Mouse (Mus musculus): Measurements from ENCODE around the gene Trim2.

Trim2 gene

GRCm38 (mm10) chr3:84283524-84283923 is 23.2 kb downstream of the Trim2 start:
- DNase-seq: no peak

- DNase-seq: no peak
Observed at GRCm38 (mm10) chr3:84281936-84282371, 24.7 kb downstream of the Trim2 start.

DNA sequence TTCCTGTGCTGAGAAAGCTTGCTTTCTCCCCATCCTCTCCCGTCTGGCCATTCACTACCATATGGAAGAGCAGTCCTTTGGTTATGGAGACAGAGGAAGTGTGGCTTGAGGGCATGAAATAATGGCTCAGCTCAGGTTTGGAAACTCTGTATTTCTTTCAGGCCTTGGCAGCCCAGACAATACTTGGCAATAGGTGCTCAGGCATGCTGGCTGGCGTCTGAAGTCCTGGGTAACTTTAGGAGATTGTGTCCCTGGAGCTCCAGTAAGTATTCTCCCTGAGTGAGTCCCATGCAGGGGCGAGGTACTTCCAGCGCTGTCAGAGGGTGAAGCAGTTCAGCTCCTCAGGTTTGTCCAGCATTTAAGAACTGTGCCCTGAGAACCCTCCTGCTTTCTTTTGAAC is 27.9 kb downstream of the Trim2 start:
- DNase-seq: no peak

GRCm38 (mm10) chr3:84275124-84275523 is 31.6 kb downstream of the Trim2 start:
- DNase-seq: no peak

GRCm38 (mm10) chr3:84272293-84273015 is 34.2 kb downstream of the Trim2 start:
- DNase-seq: no peak

DNA sequence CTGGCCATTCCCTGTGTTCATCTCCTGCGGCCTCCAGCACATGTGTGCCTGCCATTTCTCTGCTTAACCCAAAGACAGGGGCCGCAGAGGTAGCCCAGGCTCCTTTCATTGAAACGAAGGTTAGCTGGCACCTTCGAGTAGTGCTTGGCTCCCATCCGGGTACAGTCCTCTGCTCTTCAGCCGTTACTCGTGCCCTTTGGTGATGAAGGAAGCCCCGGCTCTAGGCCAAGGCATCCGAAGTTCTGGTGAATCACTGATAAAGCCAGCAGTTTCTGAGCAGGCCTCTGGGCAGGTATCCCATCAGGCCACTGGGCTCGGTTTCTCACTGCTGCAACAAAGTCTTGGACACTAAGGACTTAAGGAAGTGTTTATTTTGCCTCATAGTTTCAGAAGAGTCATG is 34.9 kb downstream of the Trim2 start:
- DNase-seq: no peak

DNA sequence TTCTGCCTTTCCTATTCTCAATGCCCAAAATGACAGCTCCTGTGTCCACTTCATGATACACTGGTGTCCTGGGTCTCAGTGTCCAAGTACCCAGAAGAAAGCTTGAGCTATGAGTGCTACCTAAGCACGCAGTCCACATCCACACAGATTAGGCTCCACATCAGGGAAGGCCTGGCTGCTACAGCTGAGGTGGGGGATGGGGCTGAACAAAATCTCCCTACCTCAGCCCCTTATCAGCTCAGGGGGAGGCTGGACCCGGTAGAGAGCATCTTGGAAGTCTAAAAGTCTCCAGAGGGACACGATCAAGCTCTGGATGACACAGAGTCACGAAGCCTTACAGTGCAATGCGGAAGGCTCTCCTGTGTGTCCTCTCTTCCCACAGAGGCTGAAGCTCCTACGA is 35.6 kb downstream of the Trim2 start:
- no peak for DNase-seq

- DNase-seq: no peak
Observed at GRCm38 (mm10) chr3:84270624-84270995, 36.1 kb downstream of the Trim2 start.

DNA sequence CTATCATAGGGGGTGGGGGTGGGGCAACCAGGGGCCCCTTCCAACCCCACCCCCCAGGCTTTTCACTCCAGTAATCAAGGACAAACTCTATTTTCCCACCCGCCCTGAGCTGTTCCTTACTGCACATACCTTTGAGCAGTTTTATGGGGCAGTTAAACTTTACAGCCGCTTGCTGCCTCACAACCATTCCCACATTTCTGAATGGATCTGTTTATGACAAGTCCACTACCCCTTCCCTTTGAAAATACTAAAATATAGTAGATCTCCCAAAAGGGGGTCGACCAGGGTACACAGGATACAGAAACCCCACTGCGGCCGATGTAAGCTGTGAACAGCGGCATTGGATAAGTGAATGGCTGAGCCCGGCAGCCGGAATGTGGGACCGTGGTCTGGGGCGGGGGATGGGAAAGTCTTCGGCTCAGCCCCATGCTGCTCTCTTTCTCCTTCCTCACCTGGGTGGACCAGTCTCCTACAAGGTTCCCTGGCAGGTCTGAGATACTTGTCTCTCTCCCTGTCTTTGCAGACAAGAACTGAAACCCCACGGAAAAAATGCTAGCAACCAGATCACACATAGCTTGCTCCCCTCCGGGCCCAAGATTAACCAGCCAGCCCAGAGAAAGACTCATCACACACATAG is 36.6 kb downstream of the Trim2 start:
- no peak for DNase-seq

- DNase-seq: no peak
Observed at GRCm38 (mm10) chr3:84268434-84268833, 38.2 kb downstream of the Trim2 start.

DNA sequence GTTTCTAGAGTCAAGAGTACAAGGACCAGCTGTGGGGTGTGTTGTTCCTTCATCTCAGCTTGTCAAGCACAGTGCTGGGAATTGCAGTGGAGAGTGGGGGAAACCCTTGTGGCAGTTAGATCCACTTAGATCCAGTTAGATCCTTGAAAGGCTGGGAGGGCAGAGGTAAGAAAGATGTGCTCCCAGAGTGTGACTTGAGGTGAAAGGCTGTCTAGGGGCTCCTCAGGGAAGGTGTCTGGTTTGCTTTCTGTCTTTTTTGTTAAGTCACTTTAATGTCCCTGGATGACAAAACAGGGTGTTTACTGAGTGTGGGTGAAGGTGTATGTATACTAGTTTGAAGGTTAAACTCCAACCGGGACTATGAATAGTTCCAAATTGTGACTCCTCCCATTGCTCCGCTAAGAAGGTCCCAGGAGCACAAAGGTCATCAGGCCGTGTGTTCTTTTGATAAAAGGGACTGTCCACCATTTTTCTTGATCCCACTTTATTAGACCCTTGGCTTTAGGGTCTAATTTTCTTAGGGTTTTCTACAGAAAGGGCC is 40.2 kb downstream of the Trim2 start:
- DNase-seq: no peak

DNA sequence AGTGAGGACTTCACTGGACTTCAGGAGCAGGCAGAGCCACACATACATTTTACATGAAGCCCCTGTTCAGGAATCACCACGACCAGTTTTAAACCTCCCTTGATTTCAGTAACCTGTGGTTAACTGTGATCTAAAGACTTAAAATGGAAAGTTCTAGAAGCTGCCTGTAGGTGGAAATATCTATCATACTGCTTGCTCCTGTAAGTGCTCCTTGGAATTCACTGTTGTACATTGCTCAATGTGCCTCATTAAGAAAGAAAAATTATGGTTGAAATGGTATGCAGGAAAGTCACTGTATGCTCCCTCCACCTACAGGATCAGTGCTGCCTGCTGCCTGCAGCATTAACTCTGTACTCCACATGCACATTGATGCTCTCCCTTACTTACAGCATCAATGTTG is 41.6 kb downstream of the Trim2 start:
- DNase-seq: no peak

DNA sequence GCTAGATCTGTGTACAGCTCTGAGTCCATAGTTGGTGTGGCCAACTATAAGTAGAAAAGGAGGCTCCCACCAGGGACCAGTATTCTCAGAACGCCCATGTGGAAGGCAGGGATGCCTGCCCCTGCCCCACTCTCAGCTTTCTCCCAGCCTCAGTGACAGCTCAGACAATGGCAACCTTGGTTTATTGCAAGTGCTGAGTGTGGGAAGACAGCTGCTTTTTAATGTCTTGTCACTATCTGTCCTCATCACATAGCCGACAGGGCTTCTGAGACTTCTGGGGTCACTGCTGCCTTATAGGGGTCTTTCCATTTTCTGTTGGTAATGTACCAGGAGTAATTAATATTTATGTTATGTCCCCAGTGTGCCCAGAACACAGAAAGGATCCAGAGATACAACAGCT is 42.3 kb downstream of the Trim2 start:
- no peak for DNase-seq

- no peak for DNase-seq
Observed at GRCm38 (mm10) chr3:84262804-84263203, 43.9 kb downstream of the Trim2 start.

GRCm38 (mm10) chr3:84261863-84262262 is 44.8 kb downstream of the Trim2 start:
- no peak for DNase-seq

DNA sequence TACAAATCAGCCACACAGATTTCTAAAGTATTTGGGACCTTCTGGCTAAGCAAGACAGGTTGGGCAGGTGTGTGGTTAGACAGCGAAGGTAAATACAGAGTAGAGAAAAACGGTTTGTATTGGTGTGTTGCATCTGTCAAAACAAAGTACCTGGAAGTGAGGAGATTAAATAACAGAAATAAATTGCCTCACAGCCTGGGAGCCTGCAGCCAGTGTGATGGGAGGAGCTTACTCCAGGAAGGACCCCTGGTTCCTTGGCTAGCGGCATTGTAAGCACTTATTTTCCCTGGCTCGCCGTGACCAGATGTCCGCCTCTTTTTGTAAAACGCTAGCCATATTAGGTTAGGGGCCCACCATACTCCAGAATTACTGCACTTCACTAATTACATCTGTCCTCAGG is 45.8 kb downstream of the Trim2 start:
- DNase-seq: no peak

DNA sequence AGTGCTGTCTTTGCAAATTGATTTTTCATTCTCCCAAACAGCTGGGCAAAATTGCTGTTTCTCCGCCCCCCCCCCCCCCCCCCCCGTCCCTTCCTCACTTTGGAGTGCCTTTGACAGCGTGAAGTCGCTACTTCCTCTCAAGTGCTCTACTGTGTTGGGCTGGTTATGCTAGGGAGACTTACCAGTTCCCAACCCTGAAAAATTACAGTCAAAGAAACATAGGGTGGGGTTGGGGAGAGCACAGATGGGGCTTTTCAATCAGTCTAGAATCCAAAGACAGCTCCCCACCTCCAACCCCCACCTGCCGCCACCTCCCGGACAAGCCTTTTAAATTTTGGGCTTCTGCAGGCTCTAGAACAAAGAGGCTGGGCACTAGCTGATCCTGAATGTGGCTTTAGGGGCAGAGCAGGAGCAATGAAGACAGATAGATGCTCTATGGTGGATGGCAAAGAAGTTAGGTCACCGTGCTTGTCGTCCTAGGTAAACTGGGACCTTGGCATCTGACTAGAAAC is 46.6 kb downstream of the Trim2 start:
- no peak for DNase-seq

GRCm38 (mm10) chr3:84259281-84260023 is 47.2 kb downstream of the Trim2 start:
- DNase-seq: peak; percentile 82

DNA sequence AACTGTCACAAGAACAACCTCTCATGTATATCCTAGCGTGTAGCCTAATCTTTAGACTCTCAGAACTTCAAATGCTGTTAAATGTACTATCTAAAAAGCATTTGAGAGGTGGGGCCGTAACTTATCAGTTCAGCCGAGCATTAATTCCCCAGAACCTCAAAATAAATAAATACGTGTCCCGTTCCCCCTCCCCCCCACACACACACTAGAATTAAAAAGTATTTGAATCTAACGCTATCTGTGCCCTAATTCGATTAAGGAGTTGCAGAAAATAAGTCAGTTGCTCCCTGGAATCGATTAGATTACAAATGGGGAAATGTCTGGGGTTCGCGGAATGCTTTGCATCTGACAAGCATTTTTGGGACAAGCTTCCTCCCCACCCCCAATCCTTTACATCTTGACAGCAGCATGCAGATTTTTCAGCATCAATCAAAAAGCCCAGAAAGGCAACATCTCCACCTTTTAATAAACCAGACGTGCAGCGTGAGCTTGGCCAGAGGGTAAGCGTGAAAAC is 48.1 kb downstream of the Trim2 start:
- no peak for DNase-seq

DNA sequence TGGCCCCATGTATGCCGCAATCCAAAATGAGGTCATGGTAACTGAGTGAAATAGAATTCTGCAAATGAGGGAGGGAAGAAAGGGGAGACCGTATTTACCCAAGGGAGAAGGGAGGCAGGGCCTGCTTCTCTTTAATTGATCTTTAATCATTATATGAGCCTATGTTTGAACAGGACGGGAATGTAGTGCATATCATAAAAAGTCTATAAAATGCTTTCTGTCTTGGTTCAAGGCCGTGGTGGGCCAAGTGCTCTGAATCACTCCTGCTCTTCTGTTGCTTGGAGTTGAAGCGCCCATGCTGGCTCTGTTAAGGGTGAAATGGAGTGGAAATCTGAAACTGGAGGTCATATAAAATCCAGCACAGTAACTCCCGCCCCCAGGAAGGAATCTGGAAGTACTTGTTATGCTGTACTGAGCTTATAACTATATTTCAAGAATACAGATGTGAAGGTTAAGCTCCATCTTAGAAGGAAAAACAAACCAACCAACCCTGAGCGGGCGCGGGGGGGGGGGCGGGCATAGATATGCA is 48.6 kb downstream of the Trim2 start:
- no peak for DNase-seq

GRCm38 (mm10) chr3:84254520-84254878 is 52.2 kb downstream of the Trim2 start:
- DNase-seq: no peak

GRCm38 (mm10) chr3:84253655-84254519 is 52.8 kb downstream of the Trim2 start:
- no peak for DNase-seq
